Mouse (Mus musculus) limb, embryonic 15.5 days (tissue): ENCODE results near the gene Ticam1. TPM values are rescaled to one million over a fixed set of nuclear protein-coding genes. Genes with fewer than 3 reads are reported as not detected.

Experiments
- ATAC-seq: fragments of 200-750 bp; cut with Nextera tagmentation; 2 replicates; pipeline ENCODE4 v1.8.0; 2017; ENCODE audit warnings: low read depth, moderate TSS enrichment; ENCODE audit not compliant: insufficient number of reproducible peaks, low FRiP score, low TSS enrichment
- H3K27ac ChIP-seq: fragments of 300-500 bp; sonication (generic); 2 replicates; pipeline ENCODE4 v1.5.1; 2015; ENCODE audit warnings: moderate library complexity, mild to moderate bottlenecking, inconsistent platforms
- H3K27me3 ChIP-seq: fragments of 300-500 bp; sonication (generic); 2 replicates; pipeline ENCODE4 v1.6.1; 2015; ENCODE audit warnings: inconsistent platforms
- H3K36me3 ChIP-seq: fragments of 300-500 bp; sonication (generic); 2 replicates; pipeline ENCODE4 v1.6.1; 2015; ENCODE audit warnings: inconsistent platforms
- H3K4me1 ChIP-seq: fragments of 300-500 bp; sonication (generic); 2 replicates; pipeline ENCODE4 v1.6.1; 2015; ENCODE audit warnings: inconsistent platforms
- H3K4me2 ChIP-seq: fragments of 300-500 bp; sonication (generic); 2 replicates; pipeline ENCODE4 v1.6.1; 2015; ENCODE audit warnings: mild to moderate bottlenecking, inconsistent platforms
- H3K4me3 ChIP-seq: fragments of 300-500 bp; sonication (generic); 2 replicates; pipeline ENCODE4 v1.5.1; 2015; ENCODE audit warnings: mild to moderate bottlenecking, inconsistent platforms
- H3K9ac ChIP-seq: fragments of 300-500 bp; sonication (generic); 2 replicates; pipeline ENCODE4 v1.6.1; 2015; ENCODE audit warnings: inconsistent platforms
- H3K9me3 ChIP-seq: fragments of 300-500 bp; sonication (generic); 2 replicates; pipeline ENCODE4 v1.6.1; 2016; ENCODE audit warnings: inconsistent platforms
- WGBS: fragments of 180-500 bp; shearing (Covaris S2); methylation state at CpG from one replicate; pipeline ENCODE4 v1.1.7; 2015; 5-methylcytosine and 5-hydroxymethylcytosine counted together
- microRNA counts: library from miRNA; unstranded; fragments of <30 nt; microRNA quantifications from one replicate; lab custom pipeline; 2016
- microRNA-seq: library from miRNA; unstranded; fragments of <30 nt; microRNA quantifications from one replicate; pipeline ENCODE4, GENCODE M21; 2016
- polyA plus RNA-seq: library from polyadenylated mRNA; unstranded; fragments of >200 nt; fragmentation: Nextera tagmentation; extraction: Ambion mirVana; gene quantifications from 2 replicates; pipeline ENCODE4 v1.2.1, GENCODE M21; 2015

Ticam1 gene
- polyA plus RNA-seq, 1 experiment from 2014 or later, result 7.1 TPM

DNA sequence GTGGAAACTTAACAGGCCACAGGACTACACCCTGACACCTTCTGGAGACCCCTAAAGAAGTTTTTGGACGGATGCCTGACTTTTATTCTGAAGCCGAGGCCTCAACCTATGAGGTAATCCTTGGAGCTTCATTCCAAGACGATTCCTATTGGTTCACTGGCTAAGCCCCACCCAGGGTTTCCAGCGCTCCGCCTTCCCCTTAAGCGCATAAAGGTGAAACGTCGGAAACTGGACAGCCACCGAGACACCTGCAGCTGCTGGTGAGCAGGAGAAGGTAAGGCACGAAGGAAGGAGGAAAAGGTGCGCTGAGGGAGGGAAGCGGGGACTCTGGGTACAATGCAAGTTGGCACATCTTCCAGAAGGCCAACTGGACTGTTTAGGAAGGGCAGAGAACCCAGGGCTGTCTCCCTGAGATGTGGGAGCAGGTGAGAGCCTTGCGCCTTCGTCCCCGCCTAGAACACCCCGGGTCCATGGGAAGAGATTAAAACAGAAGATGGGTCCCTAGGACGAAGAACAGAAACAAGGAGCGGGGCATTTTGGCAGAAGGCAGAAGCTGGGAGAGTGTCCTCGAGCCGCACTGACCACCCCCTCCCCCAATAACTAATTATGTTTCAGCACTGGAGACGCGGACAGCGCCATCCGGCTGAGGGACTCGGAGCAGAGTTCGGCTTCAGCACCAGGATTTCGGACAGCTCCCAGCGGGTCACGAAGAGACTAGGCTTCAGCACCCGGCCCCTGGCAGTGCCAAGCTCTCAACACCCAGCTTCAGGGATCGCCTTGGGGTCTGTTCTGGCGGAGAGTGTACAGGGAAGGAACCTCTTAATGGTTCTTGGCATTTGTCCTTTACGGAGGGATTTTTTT, 34.8 kb downstream of the Ticam1 start:
- Histone ChIP-seq H3K9ac (no peak overlapping the region), H3K4me2 (no peak overlapping the region), H3K4me1 (0 out of 2 replicates have a peak, but pooled peaks cover 2% of the 10 kb centered on the region), H3K27me3 (peaks cover 11% of the 10 kb centered on the region), H3K9me3 (no peaks in the 10 kb centered on the region), H3K36me3 (no peaks in the 10 kb centered on the region), H3K27ac (no peak overlapping the region), H3K4me3 (no peak overlapping the region)
- WGBS, result 1% methylated on average over 33 of the region's 33 CpGs
- peak; percentile 19; the same call in 1 of the 2 replicates for ATAC-seq

DNA sequence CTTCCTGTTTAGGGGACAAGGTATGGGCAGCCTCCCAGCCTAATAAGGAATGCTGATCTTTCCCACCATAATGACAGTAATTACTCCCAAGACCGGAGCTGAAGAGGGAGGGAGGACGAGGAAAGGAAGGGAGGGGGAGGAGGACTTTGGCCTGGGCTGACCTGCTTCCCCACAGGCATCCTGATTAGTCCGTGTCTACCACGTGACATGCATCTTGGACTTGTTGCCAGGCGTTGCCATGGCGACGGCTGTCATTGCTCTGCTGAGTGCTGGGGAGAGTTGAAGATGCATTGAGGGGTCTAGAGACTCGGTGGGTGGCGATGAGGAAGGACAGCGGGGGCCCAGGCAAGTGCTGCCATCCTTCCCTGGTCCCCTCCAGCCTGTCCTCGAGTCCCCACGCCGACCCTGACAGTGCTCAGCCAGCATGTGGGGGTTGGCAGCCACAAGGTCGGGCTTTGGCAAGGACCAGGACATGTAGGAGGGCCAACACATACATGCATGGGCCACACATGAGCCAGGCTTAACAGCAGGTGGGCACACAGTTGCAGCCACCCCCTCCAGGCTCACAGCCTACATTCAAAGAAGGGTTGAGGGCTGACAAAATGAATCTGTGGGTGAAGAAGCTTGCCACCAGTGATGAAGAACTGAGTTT, 42.6 kb downstream of the Ticam1 start:
- Histone ChIP-seq H3K4me2 (no peak overlapping the region), H3K27ac (no peak overlapping the region), H3K4me1 (peaks cover 3% of the 10 kb centered on the region; the same call in 1 of the 2 replicates), H3K4me3 (no peak overlapping the region), H3K9ac (no peak overlapping the region), H3K9me3 (no peaks in the 10 kb centered on the region), H3K27me3 (peaks cover 9% of the 10 kb centered on the region; the same call in 1 of the 2 replicates), H3K36me3 (no peaks in the 10 kb centered on the region)
- WGBS, result 4% methylated on average over 14 of the region's 14 CpGs
- no peak for ATAC-seq

DNA sequence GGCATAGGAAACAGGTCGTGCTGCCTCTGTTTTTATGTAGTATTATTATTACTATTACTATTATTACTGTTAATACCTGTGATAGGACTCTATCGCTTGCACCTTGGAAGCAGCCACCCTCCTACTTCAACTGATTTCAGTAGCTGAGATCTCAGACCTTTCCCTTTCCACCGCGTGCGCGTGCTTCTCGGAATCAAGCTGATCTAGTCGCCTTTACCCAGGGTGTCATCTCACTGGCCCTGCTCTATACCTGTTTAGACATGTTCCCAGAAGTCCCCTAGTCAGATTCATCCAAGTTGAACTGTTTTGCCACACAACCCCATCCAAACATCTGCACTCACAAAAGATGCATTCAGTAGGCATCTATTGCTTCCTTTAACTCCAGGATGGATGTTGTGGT, 43.2 kb downstream of the Ticam1 start:
- Histone ChIP-seq H3K4me2 (no peak overlapping the region), H3K4me1 (peaks cover 3% of the 10 kb centered on the region; the same call in 1 of the 2 replicates), H3K9me3 (no peaks in the 10 kb centered on the region), H3K27ac (no peak overlapping the region), H3K36me3 (no peaks in the 10 kb centered on the region), H3K27me3 (peaks cover 9% of the 10 kb centered on the region; the same call in 1 of the 2 replicates), H3K9ac (no peak overlapping the region), H3K4me3 (no peak overlapping the region)
- no peak for ATAC-seq
- WGBS, result 45% methylated on average over 8 of the region's 8 CpGs

DNA sequence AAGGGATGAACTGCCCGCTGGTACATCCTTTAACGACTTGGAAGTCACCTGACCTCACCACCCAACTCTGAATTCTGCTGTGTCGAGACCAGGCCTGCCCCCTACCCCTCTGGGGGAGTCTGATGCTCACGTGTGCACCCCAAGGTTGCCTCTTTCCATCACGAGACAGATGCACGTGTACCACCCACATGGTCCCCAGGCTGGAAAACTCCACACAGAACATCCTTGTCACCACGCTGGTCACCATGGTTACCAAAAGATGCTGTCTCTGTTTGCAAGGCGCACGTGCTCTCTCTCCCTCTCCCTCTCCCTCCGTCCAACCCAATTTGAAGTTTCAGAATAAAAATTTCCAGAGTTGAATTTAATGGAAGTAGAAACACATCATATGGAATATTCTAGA, 46.6 kb downstream of the Ticam1 start:
- WGBS, result 60% methylated on average over 10 of the region's 10 CpGs
- Histone ChIP-seq H3K36me3 (no peaks in the 10 kb centered on the region), H3K27ac (no peak overlapping the region), H3K4me3 (no peak overlapping the region), H3K9me3 (no peaks in the 10 kb centered on the region), H3K9ac (no peak overlapping the region), H3K4me1 (peaks cover 3% of the 10 kb centered on the region; the same call in 1 of the 2 replicates), H3K4me2 (no peak overlapping the region), H3K27me3 (0 out of 2 replicates have a peak, but pooled peaks cover 6% of the 10 kb centered on the region)
- no peak for ATAC-seq

DNA sequence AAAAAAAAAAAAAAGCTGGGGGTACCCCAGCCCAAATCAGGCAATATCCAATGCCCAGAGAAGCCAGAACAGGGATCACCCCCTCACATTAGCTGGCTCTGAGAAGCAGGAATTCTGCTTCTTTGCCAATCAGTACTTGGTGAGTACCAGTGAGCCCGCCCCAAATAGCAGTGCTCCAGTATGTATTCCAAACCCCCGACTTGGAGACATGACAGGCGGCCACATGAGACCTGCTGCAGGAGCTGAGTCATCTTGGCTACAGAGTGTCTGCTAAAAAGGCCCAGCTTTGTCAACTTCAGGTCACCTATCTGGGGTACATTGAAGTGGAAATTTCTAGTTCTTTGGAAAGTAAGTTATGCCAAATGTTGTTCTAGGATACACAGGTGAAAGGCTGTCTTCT, 50.0 kb downstream of the Ticam1 start:
- WGBS, result 78% methylated on average over 3 of the region's 3 CpGs
- H3K27me3 ChIP-seq, result no peaks in the 10 kb centered on the region
- no peaks in the 10 kb centered on the region for H3K36me3 ChIP-seq
- H3K9me3 ChIP-seq, result no peaks in the 10 kb centered on the region
- no peak overlapping the region for H3K27ac ChIP-seq
- no peaks in the 10 kb centered on the region for H3K4me1 ChIP-seq
- no peak overlapping the region for H3K4me3 ChIP-seq
- ATAC-seq, result no peak
- no peak overlapping the region for H3K4me2 ChIP-seq
- no peak overlapping the region for H3K9ac ChIP-seq

DNA sequence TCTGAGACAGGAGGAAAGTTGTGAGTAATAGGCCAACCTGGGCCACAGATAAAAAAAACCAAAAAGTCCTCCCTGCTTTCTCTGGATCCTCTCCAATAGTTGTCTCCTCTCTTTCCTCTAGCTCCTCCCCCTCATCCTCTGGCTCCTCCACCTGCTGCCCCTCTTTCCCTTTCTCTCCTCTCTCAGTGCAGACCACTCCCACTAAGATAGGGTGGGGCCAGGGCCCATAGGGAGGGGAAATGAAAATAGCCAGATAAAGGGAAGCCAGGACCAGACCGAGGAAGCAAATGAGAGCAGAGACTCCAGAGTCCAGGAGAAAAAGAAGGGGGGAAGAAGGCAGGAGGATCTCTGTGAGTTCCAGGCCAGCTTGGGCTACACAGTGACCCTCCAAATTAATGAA, 51.7 kb downstream of the Ticam1 start:
- Histone ChIP-seq H3K4me3 (no peak overlapping the region), H3K4me1 (no peaks in the 10 kb centered on the region)

DNA sequence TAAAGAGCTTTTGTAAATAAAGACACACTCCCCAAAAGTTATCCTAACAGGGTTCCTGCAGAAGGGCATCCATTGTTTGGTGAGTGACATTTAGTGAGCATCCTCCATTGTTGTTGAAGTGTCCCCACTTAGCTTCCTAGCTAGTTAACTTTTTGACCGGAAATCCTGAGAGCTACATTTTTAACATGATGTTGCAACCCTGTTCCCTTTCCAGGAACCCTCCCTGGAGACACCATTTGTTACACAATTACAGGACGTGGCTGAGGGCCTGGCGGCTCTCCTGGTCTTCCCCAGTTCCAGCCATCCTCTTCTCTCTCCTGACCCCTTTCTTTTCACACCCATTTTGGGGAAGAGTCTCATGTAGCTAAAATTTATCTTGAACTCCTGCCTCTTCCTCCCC, 56.8 kb downstream of the Ticam1 start:
- ATAC-seq, result no peak
- Histone ChIP-seq H3K27me3 (no peaks in the 10 kb centered on the region), H3K36me3 (no peaks in the 10 kb centered on the region; the same call in 1 of the 2 replicates), H3K9ac (no peak overlapping the region), H3K27ac (no peak overlapping the region), H3K9me3 (no peaks in the 10 kb centered on the region), H3K4me3 (no peak overlapping the region), H3K4me1 (peaks cover 18% of the 10 kb centered on the region), H3K4me2 (peak overlapping the region; percentile 78; the same call in 1 of the 2 replicates)
- 50% methylated on average over 3 of the region's 3 CpGs for WGBS

More for the DNA sequence above, 51.7 kb downstream of the Ticam1 start:
- Histone ChIP-seq H3K9me3 (no peaks in the 10 kb centered on the region), H3K4me2 (no peak overlapping the region), H3K27ac (no peak overlapping the region), H3K27me3 (no peaks in the 10 kb centered on the region), H3K9ac (no peak overlapping the region), H3K36me3 (no peaks in the 10 kb centered on the region)
- WGBS, result 36% methylated on average over 1 of the region's 1 CpGs
- no peak for ATAC-seq

MicroRNAs within 50 kb of the gene (microRNA counts, 519-probe panel; counts per million panel counts)
- microRNA mmu-miR-7b (lab: Ali Mortazavi, UCI), result 3,113 counts per million, percentile 73 among the panel's probes with 10 or more counts

Small RNAs within 50 kb of the gene (microRNA-seq; reads per million reads assigned to microRNA genes)
- gene Mir7b, result 4.7 reads per million, percentile 14 among the genes with 10 or more reads in this experiment

Other genes starting within 250 kb of the Ticam1 start
- gene Sh3gl1, start 240.2 kb downstream of the Ticam1 start, polyA plus RNA-seq, result 210 and 217 TPM in 2 replicates
- gene Chaf1a, start 236.3 kb downstream of the Ticam1 start, polyA plus RNA-seq, result 19.1 and 21.4 TPM in 2 replicates
- 42.1 and 45.6 TPM in 2 replicates for gene Ubxn6, start 201.8 kb downstream of the Ticam1 start, polyA plus RNA-seq
- 103 and 106 TPM in 2 replicates for gene Hdgfl2, start 197.2 kb downstream of the Ticam1 start, polyA plus RNA-seq
- 0.03 and 0.11 TPM in 2 replicates for gene Plin4, start 167.0 kb downstream of the Ticam1 start, polyA plus RNA-seq
- gene Plin5, start 159.2 kb downstream of the Ticam1 start, polyA plus RNA-seq, result 0.12 and 0.60 TPM in 2 replicates
- gene Lrg1, start 154.8 kb downstream of the Ticam1 start, polyA plus RNA-seq, result 0.55 and 1.7 TPM in 2 replicates
- gene Sema6b, start 136.4 kb downstream of the Ticam1 start, polyA plus RNA-seq, result 2.3 and 3.3 TPM in 2 replicates
- 11.3 and 13.1 TPM in 2 replicates for gene Tnfaip8l1, start 114.3 kb downstream of the Ticam1 start, polyA plus RNA-seq
- 108 and 119 TPM in 2 replicates for gene Mydgf, start 92.9 kb downstream of the Ticam1 start, polyA plus RNA-seq
- 33.6 and 34.6 TPM in 2 replicates for gene Dpp9, start 57.9 kb downstream of the Ticam1 start, polyA plus RNA-seq
- 14.9 and 19.7 TPM in 2 replicates for gene Fem1a, start 20.0 kb downstream of the Ticam1 start, polyA plus RNA-seq
- gene Plin3, start 16.1 kb upstream of the Ticam1 start, polyA plus RNA-seq, result 94.2 and 114 TPM in 2 replicates
- gene Arrdc5, start 23.5 kb upstream of the Ticam1 start, polyA plus RNA-seq, result not detected in 2 replicates
- gene Uhrf1, start 26.5 kb upstream of the Ticam1 start, polyA plus RNA-seq, result 107 and 108 TPM in 2 replicates
- gene Kdm4b, start 49.3 kb upstream of the Ticam1 start, polyA plus RNA-seq, result 35.9 and 37.3 TPM in 2 replicates
- 85.4 and 96.3 TPM in 2 replicates for gene Ptprs, start 199.7 kb upstream of the Ticam1 start, polyA plus RNA-seq
- not detected in 2 replicates for gene Znrf4, start 235.6 kb upstream of the Ticam1 start, polyA plus RNA-seq